Mouse (Mus musculus) right cerebral cortex, postnatal 14 days (tissue): Measurements from ENCODE around the gene Vwa2.

Experiments
- DNase-seq: peaks from one replicate; pipeline ENCODE4 v3.0.0; 2022

Gene Vwa2

GRCm38 (mm10) chr19:56873816-56874600 is at the start of gene Vwa2:
TSS of gene Vwa2 (plus strand) at chr19:56874249.
- DNase-seq, result peak; percentile 19

- DNase-seq, result peak; percentile 30
These were observed 47.9 kb upstream of the Vwa2 start, which contains the start of gene Tdrd1 for GRCm38 (mm10) chr19:56826047-56826631. TSS of gene Tdrd1 (plus strand) at chr19:56826209.

GRCm38 (mm10) chr19:56828305-56828704 is 45.7 kb upstream of the Vwa2 start:
- DNase-seq, result no peak

GRCm38 (mm10) chr19:56829267-56829666 is 44.8 kb upstream of the Vwa2 start:
- no peak for DNase-seq

GRCm38 (mm10) chr19:56830163-56830562 is 43.9 kb upstream of the Vwa2 start:
- no peak for DNase-seq

GRCm38 (mm10) chr19:56835340-56835739 is 38.7 kb upstream of the Vwa2 start:
- DNase-seq, result peak; percentile 21

GRCm38 (mm10) chr19:56838942-56839706 is 34.9 kb upstream of the Vwa2 start:
- no peak for DNase-seq

GRCm38 (mm10) chr19:56842974-56843373 is 31.1 kb upstream of the Vwa2 start:
- no peak for DNase-seq

- DNase-seq, result no peak
These were observed 21.5 kb upstream of the Vwa2 start for GRCm38 (mm10) chr19:56852590-56852989.

- no peak for DNase-seq
These were observed 17.6 kb upstream of the Vwa2 start for GRCm38 (mm10) chr19:56856455-56856854.

GRCm38 (mm10) chr19:56867701-56868100 is 6.3 kb upstream of the Vwa2 start:
- DNase-seq, result no peak

GRCm38 (mm10) chr19:56874601-56875315 is 709 bp downstream of the Vwa2 start:
- no peak for DNase-seq

GRCm38 (mm10) chr19:56877364-56877763 is 3.3 kb downstream of the Vwa2 start:
- DNase-seq, result no peak

GRCm38 (mm10) chr19:56887879-56888278 is 13.8 kb downstream of the Vwa2 start:
- DNase-seq, result no peak

GRCm38 (mm10) chr19:56888654-56889053 is 14.6 kb downstream of the Vwa2 start:
- no peak for DNase-seq

- no peak for DNase-seq
These were observed 17.4 kb downstream of the Vwa2 start for GRCm38 (mm10) chr19:56891438-56891837.

- DNase-seq, result no peak
These were observed 18.5 kb downstream of the Vwa2 start for GRCm38 (mm10) chr19:56892586-56892985.

- no peak for DNase-seq
These were observed 19.3 kb downstream of the Vwa2 start for GRCm38 (mm10) chr19:56893326-56893725.

GRCm38 (mm10) chr19:56897654-56898053 is 23.6 kb downstream of the Vwa2 start:
- no peak for DNase-seq

- DNase-seq, result no peak
These were observed 30.0 kb downstream of the Vwa2 start for GRCm38 (mm10) chr19:56904095-56904494.

- no peak for DNase-seq
These were observed 31.3 kb downstream of the Vwa2 start for GRCm38 (mm10) chr19:56905395-56905794.

- DNase-seq, result no peak
These were observed 33.8 kb downstream of the Vwa2 start for GRCm38 (mm10) chr19:56907850-56908249.
